Mouse (Mus musculus): ENCODE data around the gene Olfr223.
"Not testable (repeated sequence)": the region's sequence is repeated elsewhere in the genome, so short reads cannot be mapped to it uniquely, and the experiment has no call there.

Gene Olfr223

DNA sequence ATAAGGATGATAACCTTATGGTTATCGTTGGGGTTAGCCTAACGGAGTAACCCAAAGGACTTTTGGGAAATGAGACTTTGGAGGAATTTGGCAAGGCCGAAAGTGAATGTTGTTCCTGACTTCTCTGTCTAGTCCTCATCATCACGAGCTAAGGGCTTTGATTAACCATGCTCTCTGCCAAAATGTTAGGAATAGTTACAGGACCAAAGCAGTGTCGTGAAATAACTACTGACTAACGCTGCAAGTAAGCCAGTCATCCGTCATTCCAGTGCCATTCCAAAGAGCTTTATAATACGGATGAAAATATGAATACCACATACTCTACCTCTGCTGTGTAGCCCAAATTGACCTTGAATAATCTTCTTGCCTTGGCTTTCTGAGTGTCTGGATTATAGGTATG, 3.9 kb upstream of the Olfr223 start:
- DNase-seq (ENCODE audit: low spot score) = no peak

DNA sequence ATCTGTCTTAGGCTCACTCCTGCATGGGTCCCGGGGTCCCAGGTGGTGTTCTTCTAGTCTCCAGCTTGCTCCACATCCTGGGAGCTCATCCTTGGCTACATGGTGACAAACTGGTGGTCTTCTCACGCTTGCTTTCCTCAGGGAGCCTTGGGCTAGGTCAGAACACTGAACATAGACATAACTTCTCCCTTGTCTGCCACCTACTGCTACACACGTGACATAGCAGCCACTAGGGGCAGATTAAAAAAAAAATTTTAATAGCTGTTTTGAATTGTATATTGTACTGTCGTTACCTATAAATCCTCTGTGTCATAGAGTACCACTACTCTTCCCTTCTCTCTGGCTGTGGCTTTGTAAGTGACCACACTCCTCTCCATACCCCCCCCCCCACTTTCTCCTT, 3.0 kb upstream of the Olfr223 start:
- DNase-seq (ENCODE audit: low spot score) = no peak

DNA sequence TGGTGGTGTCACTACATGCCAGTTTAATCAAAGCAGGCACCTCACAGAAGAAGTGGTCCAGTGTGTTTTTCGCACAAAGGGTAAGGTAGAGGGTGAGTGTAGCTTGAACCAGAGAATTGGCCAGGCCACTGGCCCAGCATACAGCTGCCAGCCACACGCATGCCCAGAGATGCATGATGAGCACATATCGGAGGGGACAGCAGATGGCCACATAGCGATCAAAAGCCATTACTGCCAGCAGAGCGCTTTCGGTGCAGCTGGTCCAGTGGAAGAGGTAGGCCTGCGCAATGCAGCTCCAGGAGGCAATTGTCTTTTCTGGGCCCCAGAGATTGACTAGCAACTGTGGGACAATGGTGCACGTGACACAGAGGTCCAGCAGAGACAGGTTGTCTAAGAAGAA, 3.6 kb downstream of the Olfr223 start:
- no peak for DNase-seq (ENCODE audit: low spot score)

DNA sequence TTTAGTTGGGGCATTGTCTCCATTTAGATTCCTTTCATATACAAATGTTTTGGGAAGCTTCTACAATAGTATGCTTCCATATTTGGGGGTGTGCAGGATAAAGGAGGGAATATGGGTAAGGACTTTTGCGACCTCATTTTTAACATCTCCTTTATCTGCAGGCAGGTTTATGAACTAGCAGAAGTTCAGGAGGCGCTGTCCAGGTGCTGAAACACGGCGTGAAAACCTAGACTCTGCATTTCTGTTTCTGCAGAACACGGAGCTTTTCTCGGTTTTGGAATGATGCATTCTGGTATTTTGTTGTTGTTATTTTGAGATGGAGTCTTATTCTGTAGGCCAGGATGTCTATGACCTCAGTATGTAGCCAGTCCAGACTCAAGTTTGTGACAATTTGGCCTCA, 8.6 kb downstream of the Olfr223 start:
- DNase-seq (ENCODE audit: low spot score) = no peak

DNA sequence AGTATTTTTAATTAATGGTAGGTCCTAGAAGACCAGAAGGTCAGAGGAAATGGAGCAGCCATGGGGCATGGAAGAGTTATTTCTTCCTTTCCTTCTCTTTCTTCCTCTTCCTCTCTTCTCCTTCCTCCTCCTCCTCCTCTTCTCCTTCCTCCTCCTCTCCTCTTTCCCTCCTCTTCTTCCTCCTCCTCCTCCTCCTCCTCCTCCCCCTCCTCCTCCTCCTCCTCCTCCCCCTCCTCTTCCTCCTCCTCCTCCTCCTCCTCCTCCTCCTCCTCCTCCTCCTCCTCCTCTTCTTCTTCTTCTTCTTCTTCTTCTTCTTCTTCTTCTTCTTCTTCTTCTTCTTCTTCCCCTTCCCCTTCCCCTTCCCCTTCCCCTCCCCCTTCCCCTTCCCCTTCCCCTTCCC, 17.0 kb downstream of the Olfr223 start, which contains the start of gene Olfr222:
Gene Olfr222, minus strand, starts transcription at position 101 of the 400 bp plus-strand sequence.
- not testable (repeated sequence) for DNase-seq (ENCODE audit: low spot score)

DNA sequence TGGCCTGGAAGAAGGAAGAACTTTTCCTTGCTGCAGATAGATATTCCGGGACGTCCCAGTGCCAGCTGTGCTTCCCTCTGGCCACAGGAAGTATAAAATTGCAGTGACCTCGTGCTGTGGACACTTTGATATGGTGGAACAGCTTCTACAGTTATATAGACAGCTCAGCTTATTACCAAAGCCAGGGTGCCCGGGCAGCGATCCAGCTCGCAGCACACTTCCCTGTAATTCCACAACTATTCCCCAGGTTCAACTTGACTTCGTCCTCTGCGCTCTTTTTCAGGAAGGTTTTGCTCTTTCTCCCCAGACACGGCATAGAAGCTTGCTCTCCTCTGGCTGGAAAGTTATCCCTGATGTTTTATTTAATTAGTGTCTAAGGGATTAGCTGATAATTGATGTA, 17.4 kb downstream of the Olfr223 start:
- no peak for DNase-seq (ENCODE audit: low spot score)

DNA sequence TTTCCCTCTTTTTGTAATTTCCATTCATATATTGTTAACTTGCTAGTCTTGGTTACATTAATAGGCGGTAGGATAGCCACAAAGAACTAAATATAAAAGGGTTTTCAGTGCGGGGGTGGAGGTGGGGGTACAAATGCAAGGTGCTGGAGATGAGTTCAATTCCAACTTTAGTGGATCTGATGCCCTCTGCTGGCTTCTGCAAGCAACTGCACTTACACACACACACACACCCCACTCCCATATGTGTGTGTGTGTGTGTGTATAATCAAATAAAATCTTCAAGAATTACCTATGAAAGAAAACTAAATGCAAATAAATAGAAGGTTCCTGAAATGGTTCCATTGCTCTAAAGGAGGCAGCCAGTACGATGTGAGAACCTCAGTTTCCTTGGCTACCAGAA, 23.8 kb downstream of the Olfr223 start:
- DNase-seq (ENCODE audit: low spot score) = no peak

DNA sequence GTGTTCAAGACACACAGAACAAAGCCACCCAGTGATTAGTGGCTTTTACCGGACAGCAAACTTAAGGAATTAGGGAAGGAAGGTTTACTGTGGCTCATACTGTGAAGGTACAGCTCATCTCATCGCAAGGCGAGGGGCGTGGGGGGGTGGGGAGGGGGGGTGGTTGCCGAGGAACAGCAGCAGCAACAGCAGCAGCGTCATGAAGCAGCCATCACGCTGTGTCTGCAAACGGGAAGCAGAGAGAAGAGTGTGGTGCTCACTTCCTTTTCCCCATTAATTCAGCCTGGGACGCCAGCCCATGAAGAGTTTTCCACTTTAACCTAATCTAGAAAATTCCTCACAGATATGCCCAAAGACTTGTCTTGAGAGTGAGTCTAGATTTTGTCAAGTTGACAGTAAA, 30.3 kb downstream of the Olfr223 start:
- DNase-seq (ENCODE audit: low spot score) = no peak

DNA sequence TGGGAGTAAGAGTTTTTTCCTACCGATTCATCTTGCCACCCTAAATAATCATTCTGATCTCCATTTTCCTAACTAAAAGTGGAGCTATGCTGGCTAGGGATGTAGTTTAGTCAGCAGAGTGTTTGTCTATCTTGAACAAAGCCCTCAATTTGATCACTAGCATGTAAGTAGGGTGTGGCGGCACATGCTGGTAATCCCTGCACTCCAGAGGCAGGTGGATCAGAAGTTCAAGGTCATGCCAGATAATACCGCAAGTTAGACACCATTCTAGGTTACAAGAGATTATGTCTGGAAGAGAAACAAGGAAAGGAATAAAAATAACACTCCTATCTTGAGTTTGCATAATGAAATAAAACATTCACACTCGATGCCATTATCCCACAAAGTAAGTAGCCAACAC, 30.8 kb downstream of the Olfr223 start:
- no peak for DNase-seq (ENCODE audit: low spot score)

DNA sequence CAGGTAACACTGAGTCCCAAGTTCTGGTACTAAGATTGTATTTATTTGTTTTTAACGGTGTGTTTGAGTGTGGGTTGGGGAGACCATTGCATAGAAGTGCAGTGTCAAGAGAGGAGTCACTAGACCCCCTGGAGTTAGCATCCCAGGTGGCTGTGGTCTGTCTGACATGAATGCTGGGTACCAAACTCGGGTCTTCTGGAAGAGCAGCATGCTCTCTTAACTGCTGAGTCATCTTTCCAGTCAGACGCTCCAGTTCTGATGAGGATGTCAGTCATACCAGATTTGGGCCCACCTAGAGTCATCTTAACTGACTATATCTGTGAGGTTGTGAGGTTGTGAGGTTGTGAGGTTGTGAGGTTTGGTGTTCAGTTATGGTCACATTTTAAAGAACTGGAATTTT, 32.2 kb downstream of the Olfr223 start:
- DNase-seq (ENCODE audit: low spot score) = no peak

DNA sequence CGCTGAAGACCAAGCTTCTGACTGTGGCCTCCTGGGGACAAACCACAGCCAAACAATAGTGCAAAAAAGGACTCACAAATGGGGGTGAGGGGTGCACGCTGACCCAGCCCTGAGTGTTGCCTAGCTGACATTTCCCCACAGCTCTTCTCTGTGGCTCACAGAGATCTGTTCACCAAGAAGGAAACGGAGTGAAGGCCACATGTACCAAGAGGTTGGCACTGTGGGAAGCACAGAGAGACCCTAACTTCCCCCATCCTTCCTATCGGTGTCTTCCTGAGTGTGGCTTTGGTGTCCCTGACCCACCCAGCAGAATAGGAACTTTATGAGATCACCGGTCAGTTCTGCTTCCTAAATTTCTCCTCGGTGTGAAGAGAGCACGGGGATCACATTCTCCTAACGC, 38.6 kb downstream of the Olfr223 start:
- DNase-seq (ENCODE audit: low spot score) = no peak

DNA sequence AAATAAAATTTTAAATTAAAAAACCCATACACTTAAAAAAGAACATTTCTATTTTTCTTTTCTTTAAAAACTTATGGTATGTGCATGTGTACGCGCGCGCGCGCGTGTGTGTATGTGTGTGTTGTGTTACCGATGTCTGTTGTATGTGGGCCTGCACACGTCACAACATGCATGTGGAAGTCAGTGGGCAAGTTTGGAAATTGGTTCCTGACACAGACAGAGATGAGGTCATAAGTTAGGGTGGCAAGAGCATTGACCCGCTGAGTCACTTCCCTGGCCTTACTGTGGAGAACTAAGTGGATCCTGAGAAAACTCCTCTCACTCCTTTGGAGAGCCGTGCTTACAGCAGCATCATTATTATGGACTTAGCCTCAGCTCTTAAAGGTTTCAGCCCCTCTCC, 39.0 kb downstream of the Olfr223 start:
- no peak for DNase-seq (ENCODE audit: low spot score)

DNA sequence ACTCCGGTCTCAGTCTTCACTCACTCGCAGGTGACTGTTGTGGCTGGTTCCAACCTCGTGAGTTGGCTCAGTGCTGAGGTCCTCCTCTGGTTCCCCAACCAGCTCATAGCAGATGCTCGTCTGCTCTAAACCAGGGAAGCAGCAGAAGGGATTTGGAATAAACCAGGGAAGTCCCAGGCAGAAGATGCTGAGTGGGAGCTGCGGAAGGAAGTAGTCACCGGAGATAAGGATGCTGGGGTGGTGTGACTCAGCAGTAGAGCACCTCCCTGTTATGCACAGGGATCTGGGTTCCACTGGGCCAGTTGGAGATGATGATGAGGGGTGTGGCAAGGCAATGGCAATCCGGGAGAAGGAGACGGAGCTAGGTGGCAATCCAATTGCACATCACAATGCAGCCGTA, 49.1 kb downstream of the Olfr223 start:
- DNase-seq (ENCODE audit: low spot score) = no peak

DNA sequence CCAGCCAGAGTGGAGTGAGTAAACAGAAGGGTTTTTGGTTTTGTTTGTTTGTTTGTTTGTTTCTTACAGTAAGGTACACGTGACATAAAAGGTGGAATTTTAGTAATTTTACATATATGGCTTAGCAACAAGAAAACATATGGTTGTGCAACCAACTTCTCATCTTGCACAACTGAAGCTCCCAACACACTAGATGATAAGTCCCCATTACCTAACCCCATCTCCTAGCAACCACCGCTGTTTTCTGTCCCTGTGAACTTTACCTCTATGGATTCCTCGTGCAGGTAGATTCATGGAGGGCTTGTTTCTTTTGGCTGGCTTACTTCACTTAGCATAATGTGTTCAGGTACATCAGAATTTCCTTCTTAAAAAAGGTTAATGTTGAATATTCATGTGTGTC, 49.7 kb downstream of the Olfr223 start:
- no peak for DNase-seq (ENCODE audit: low spot score)

DNA sequence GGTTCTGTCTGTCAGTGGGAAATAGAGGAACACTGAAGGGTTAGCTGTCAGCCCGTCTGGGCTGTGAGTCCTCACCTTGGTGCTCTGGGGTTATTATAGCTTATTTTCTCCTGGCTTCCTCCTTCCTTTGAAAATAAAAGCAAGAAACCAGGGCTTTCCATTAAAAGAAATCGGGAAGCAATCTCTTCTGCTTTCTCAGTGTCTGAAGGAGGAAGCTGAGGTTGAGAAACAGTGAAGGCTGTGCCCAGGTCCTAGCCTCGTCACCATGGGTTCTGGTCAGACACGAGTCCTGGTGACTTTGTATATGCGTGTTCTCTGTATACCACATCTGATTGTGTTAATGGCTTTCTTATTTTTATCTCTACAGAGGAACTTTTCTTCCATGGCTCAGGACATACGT, 50.6 kb downstream of the Olfr223 start:
- DNase-seq (ENCODE audit: low spot score) = no peak

DNA sequence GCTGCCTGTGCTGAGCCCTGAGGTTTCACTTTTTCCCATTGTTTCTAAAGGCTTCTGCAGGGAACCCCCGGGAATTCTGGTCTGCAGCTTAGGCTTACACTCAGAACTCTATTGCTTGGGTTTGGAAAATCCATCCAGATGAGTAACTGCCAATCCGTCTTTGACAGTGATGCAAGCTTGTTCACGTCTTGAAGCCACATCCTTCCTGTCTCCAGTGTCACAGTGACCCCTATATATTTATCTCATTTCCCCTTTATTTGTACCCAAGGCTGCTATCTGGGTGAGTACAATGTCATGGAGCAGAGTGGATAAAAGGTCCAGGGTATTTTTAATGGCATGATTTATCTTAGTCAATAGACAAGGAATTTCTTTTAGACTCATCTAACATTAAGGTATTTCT, 51.8 kb downstream of the Olfr223 start, which contains the start of gene Nlrp3:
Gene Nlrp3, plus strand, starts transcription at position 245 of the 400 bp plus-strand sequence.
- DNase-seq (ENCODE audit: low spot score) = no peak

DNA sequence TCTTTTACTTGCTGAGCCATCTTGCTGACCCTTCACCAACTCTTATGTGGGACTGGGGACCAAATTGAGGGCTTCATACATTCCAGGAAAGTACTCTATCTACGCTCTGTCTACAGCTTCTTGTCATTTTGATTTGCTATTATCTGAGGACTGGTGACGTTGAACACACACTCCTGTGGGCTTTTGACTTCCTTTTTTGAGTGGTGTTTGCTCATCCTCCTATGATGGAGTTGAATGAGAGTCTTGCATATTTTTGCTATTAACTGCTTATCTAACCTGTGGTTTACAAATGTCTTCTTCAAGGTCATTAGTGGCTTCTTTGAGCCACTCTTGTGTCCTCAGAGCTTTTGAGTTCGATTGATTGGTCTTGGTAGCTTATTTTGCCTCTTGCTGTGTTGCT, 53.0 kb downstream of the Olfr223 start:
- no peak for DNase-seq (ENCODE audit: low spot score)
